Mouse (Mus musculus) cortical plate, adult 2 months (tissue): Measurements from ENCODE around the gene Trim80. TPM values are rescaled to one million over a fixed set of nuclear protein-coding genes. Genes with fewer than 3 reads are reported as not detected.
"Not testable (repeated sequence)": the region's sequence is repeated elsewhere in the genome, so short reads cannot be mapped to it uniquely, and the experiment has no call there.

ENCODE experiments used
- H3K27ac ChIP-seq: fragments of 200-500 bp; 2 replicates; pipeline ENCODE4 v1.5.1; 2012; ENCODE audit warnings: low read length, control low read depth, inconsistent platforms; ENCODE audit not compliant: insufficient read depth
- H3K4me1 ChIP-seq: fragments of 200-500 bp; 2 replicates; pipeline ENCODE4 v1.6.1; 2011; ENCODE audit warnings: low read length; ENCODE audit not compliant: control insufficient read depth, insufficient read depth
- H3K4me3 ChIP-seq: fragments of 200-500 bp; 2 replicates; pipeline ENCODE4 v1.5.1; 2011; ENCODE audit warnings: mild to moderate bottlenecking, low read length, control low read depth; ENCODE audit not compliant: insufficient read depth
- CTCF ChIP-seq: fragments of 200-500 bp; IDR thresholded peaks from 2 replicates; pipeline ENCODE4 v1.5.1; 2011; ENCODE audit warnings: mild to moderate bottlenecking, control low read depth, low read length; ENCODE audit not compliant: insufficient read depth; ENCODE audit errors: extremely low read depth
- POLR2A ChIP-seq: fragments of 200-500 bp; IDR thresholded peaks from 2 replicates; pipeline ENCODE4 v1.6.1; 2011; ENCODE audit warnings: mild to moderate bottlenecking, low read length, control low read depth; ENCODE audit not compliant: insufficient read depth; ENCODE audit errors: extremely low read depth
- polyA plus RNA-seq: library from polyadenylated mRNA; depleted of rRNA; stranded (reverse); fragments of >200 nt; gene quantifications from 2 replicates; pipeline ENCODE4 v1.2.3, GENCODE M21; 2012

Gene Trim80
- polyA plus RNA-seq, 1 experiment = not detected

GRCm38 (mm10) chr11:115441417-115441816 is 1.1 kb downstream of the Trim80 start:
- H3K4me3 ChIP-seq = no peak overlapping the region
- H3K4me1 ChIP-seq = no peaks in the 10 kb centered on the region; the same call in 1 of the 2 replicates
- TF ChIP-seq POLR2A (no peak), CTCF (no peak)
- H3K27ac ChIP-seq = no peak overlapping the region

GRCm38 (mm10) chr11:115446906-115447305 is 6.6 kb downstream of the Trim80 start:
- Histone ChIP-seq H3K4me3 (no peak overlapping the region), H3K4me1 (no peaks in the 10 kb centered on the region), H3K27ac (no peak overlapping the region)
- TF ChIP-seq CTCF (no peak), POLR2A (no peak)

- TF ChIP-seq POLR2A (no peak), CTCF (no peak)
- no peak overlapping the region for H3K4me3 ChIP-seq
- H3K27ac ChIP-seq = no peak overlapping the region
- H3K4me1 ChIP-seq = no peaks in the 10 kb centered on the region
Observed at GRCm38 (mm10) chr11:115447321-115447885, 7.1 kb downstream of the Trim80 start.

GRCm38 (mm10) chr11:115448075-115448474 is 7.7 kb downstream of the Trim80 start:
- H3K4me3 ChIP-seq = no peak overlapping the region
- H3K27ac ChIP-seq = no peak overlapping the region
- H3K4me1 ChIP-seq = no peaks in the 10 kb centered on the region
- TF ChIP-seq CTCF (no peak), POLR2A (no peak)

GRCm38 (mm10) chr11:115448998-115449397 is 8.7 kb downstream of the Trim80 start:
- Histone ChIP-seq H3K4me3 (no peak overlapping the region), H3K27ac (no peak overlapping the region), H3K4me1 (no peaks in the 10 kb centered on the region)
- TF ChIP-seq CTCF (no peak), POLR2A (no peak)

- Histone ChIP-seq H3K4me1 (no peaks in the 10 kb centered on the region), H3K4me3 (no peak overlapping the region), H3K27ac (no peak overlapping the region)
- TF ChIP-seq CTCF (no peak), POLR2A (no peak)
Observed at GRCm38 (mm10) chr11:115450176-115450575, 9.8 kb downstream of the Trim80 start.

GRCm38 (mm10) chr11:115451781-115452241 is 11.5 kb downstream of the Trim80 start:
- H3K4me3 ChIP-seq = no peak overlapping the region
- H3K4me1 ChIP-seq = no peaks in the 10 kb centered on the region
- TF ChIP-seq POLR2A = no peak
- TF ChIP-seq CTCF = no peak
- no peak overlapping the region for H3K27ac ChIP-seq

- no peak overlapping the region for H3K4me3 ChIP-seq
- no peaks in the 10 kb centered on the region for H3K4me1 ChIP-seq
- H3K27ac ChIP-seq = no peak overlapping the region
- TF ChIP-seq POLR2A (no peak), CTCF (no peak)
Observed at GRCm38 (mm10) chr11:115452281-115452860, 12.0 kb downstream of the Trim80 start.

GRCm38 (mm10) chr11:115453306-115453705 is 13.0 kb downstream of the Trim80 start:
- Histone ChIP-seq H3K27ac (no peak overlapping the region), H3K4me1 (no peaks in the 10 kb centered on the region), H3K4me3 (no peak overlapping the region)
- TF ChIP-seq CTCF = no peak
- TF ChIP-seq POLR2A = no peak

GRCm38 (mm10) chr11:115454822-115455221 is 14.5 kb downstream of the Trim80 start:
- not testable (repeated sequence) for H3K4me1 ChIP-seq, H3K27ac ChIP-seq, H3K4me3 ChIP-seq
